Mouse (Mus musculus) ES-E14 (cell line): Measurements from ENCODE around the gene Mgat4e. TPM values are rescaled to one million over a fixed set of nuclear protein-coding genes. Genes with fewer than 3 reads are reported as not detected.
"Not testable (repeated sequence)": the region's sequence is repeated elsewhere in the genome, so short reads cannot be mapped to it uniquely, and the experiment has no call there.

ENCODE experiments used
- DNase-seq: peaks from one replicate; pipeline ENCODE4 v3.0.0-alpha.2; 2013; ENCODE audit warnings: low read depth, low spot score
- H3K27ac ChIP-seq: 2 replicates; pipeline ENCODE4 v1.5.1; 2012; ENCODE audit warnings: low read depth, mild to moderate bottlenecking, low read length, moderate library complexity, mixed read lengths; ENCODE audit not compliant: poor library complexity, insufficient read depth, severe bottlenecking
- H3K36me3 ChIP-seq: 2 replicates; pipeline ENCODE4 v1.6.1; 2012; ENCODE audit warnings: mild to moderate bottlenecking, low read length, moderate library complexity, mixed read lengths; ENCODE audit not compliant: control insufficient read depth, poor library complexity, insufficient read depth, severe bottlenecking
- H3K4me1 ChIP-seq, 2 experiments: fragments of 150-350 bp in 1 of 2; sonication (generic) in 1 of 2; 2 replicates each; pipeline ENCODE4 v1.6.1; 2012; ENCODE audit warnings: low read length in 2 of 2, mild to moderate bottlenecking in 1 of 2, mixed read lengths in 1 of 2; ENCODE audit not compliant: control insufficient read depth in 2 of 2, insufficient read depth in 2 of 2, poor library complexity in 1 of 2
- H3K4me3 ChIP-seq, 2 experiments: fragments of 150-350 bp in 1 of 2; sonication (generic) in 1 of 2; 2 replicates each; pipeline ENCODE4 v1.5.1; 2012; ENCODE audit warnings: low read length in 2 of 2, low read depth in 1 of 2, mild to moderate bottlenecking in 1 of 2, mixed read lengths in 1 of 2; ENCODE audit not compliant: insufficient read depth in 1 of 2, poor library complexity in 1 of 2, severe bottlenecking in 1 of 2
- H3K9ac ChIP-seq: 2 replicates; pipeline ENCODE4 v1.6.1; 2012; ENCODE audit warnings: low read depth, mild to moderate bottlenecking, low read length, mixed read lengths; ENCODE audit not compliant: poor library complexity, insufficient read depth, severe bottlenecking
- H3K9me3 ChIP-seq: fragments of 150-350 bp; sonication (generic); 2 replicates; pipeline ENCODE4 v1.6.1; 2012; ENCODE audit warnings: low read depth, mild to moderate bottlenecking, low read length; ENCODE audit not compliant: control insufficient read depth, insufficient read depth
- CHD2 ChIP-seq: IDR thresholded peaks from 2 replicates; pipeline ENCODE4 v1.6.1; 2014; ENCODE audit warnings: mild to moderate bottlenecking, low read depth, low read length, inconsistent platforms
- HCFC1 ChIP-seq: IDR thresholded peaks from 2 replicates; pipeline ENCODE4 v1.6.1; 2012; ENCODE audit warnings: low read length, inconsistent platforms, borderline replicate concordance; ENCODE audit not compliant: insufficient read depth
- MAFK ChIP-seq: IDR thresholded peaks from 2 replicates; pipeline ENCODE4 v1.6.1; 2014; ENCODE audit warnings: mild to moderate bottlenecking, low read depth, low read length, inconsistent platforms; ENCODE audit not compliant: insufficient read depth
- ZC3H11A ChIP-seq: IDR thresholded peaks from 2 replicates; pipeline ENCODE4 v1.6.1; 2012; ENCODE audit warnings: low read depth, mild to moderate bottlenecking, inconsistent platforms, low read length, borderline replicate concordance
- ZNF384 ChIP-seq: IDR thresholded peaks from 2 replicates; pipeline ENCODE4 v1.6.1; 2012; ENCODE audit warnings: low read depth, low read length, inconsistent platforms
- in situ Hi-C, 2 experiments: fragments of 600-800 bp; cut with MboI; formaldehyde crosslinking; loops; one replicate each; pipeline ENCODE4 v1.15.1; 2025; ENCODE audit warnings: low sequenced_read_pairs in 2 of 2, inconsistent platforms in 1 of 2; ENCODE audit not compliant: unreplicated experiment in 2 of 2
- total RNA-seq: library from RNA; depleted of rRNA; stranded (reverse); fragments of 300-350 nt; gene quantifications from 2 replicates; pipeline ENCODE4 v1.2.3, GENCODE M21; 2012

Mgat4e gene
- total RNA-seq, 1 experiment: 0.76 TPM

DNA sequence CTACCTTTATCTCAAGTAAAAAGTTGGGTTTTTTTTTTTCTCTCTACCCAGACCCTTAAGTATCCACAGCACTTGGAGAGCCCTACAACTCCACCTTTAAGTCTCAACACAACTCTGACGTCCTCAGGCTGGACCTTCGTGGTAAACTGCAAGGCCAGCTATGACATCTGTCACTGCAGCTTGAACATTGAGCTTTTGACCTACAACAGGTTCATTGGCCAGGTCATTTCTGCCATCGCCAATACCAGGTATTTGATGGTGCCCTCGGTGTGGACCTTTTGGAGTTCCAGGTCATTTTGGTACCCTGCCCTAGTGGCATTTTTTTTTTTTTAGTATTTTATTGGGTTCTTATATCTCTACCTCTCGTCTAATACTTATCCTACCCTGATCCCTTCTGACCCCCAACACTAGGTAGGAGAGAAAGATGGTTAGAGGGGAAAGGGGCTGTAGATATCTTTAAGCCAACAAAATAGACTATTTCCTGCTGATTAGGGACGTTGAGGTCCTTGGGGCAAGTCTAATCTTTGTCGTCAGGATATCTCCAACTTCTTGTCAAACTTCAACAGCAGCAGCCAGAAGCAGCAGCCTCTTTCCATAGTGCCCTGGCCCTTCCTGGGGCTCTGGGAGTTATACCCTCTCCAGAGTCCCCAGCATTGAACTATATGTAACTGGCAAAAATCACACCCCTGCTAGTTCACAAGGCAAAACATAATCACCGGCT lies 29.3 kb downstream of the Mgat4e start:
- Histone ChIP-seq H3K36me3 (no peaks in the 10 kb centered on the region), H3K9me3 (no peaks in the 10 kb centered on the region), H3K9ac (no peak overlapping the region), H3K27ac (no peak overlapping the region), H3K4me1 (peaks cover 3 to 6% of the 10 kb centered on the region in 2 experiments; a peak in 1 of 4 replicates), H3K4me3 (no peak overlapping the region)
- TF ChIP-seq MAFK: no peak
- TF ChIP-seq HCFC1: no peak
- TF ChIP-seq CHD2: no peak
- TF ChIP-seq ZNF384: no peak
- no peak for TF ChIP-seq ZC3H11A
- in situ Hi-C loops: no loop called here
- DNase-seq: no peak

DNA sequence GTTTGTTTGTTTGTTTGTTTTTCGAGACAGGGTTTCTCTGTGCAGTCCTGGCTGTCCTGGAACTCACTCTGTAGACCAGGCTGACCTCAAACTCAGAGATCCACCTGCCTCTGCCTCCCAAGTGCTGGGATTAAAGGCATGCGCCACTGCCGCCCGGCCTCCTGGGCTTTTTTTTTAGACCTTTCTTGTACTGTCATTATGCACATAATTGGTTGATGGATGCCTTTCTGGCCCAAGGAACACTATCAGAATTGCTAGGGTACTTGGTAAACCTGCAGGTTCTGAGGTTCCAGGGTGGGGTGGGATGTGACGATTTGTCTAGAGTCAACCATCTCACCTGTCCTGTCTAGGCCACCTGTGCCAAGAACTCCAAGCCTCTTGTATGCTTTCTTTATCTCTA lies 30.3 kb downstream of the Mgat4e start:
- H3K4me3 ChIP-seq, H3K36me3 ChIP-seq, H3K27ac ChIP-seq, H3K9ac ChIP-seq, H3K9me3 ChIP-seq, in situ Hi-C loops, H3K4me1 ChIP-seq, DNase-seq: not testable (repeated sequence)

DNA sequence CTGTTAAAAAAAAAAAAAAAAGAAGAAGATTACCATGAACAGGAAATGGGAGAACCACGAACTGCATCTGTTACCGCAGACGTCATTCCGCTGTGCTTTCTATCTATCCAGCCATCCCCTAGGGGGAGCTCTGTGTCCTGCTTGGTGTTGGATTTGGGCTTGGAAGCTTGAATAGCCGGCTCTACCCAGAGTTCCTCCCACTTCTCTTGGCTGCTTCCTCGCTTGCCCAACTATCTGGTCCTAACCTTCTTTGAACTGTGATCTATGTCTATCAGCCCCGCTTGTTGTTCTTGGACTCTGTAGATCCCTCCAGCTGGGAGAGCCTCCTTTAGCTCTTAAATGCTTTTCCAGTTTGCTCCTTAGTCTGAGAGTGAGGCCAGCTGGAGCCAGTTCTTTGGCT lies 30.8 kb downstream of the Mgat4e start:
- DNase-seq: peak; percentile 93
- Histone ChIP-seq H3K4me1 (peaks cover 4 to 6% of the 10 kb centered on the region in 2 experiments; a peak in 3 of 4 replicates), H3K9ac (no peak overlapping the region), H3K27ac (no peak overlapping the region), H3K4me3 (peak overlapping the region in 1 of 2 experiments; percentile 2; a peak in 1 of 4 replicates), H3K36me3 (no peaks in the 10 kb centered on the region), H3K9me3 (no peaks in the 10 kb centered on the region)
- TF ChIP-seq CHD2 (no peak), ZNF384 (peak; percentile 97), HCFC1 (0 out of 2 replicates have a peak, but pooled peaks have one; percentile 41), ZC3H11A (peak; percentile 66; the same call in 1 of the 2 replicates), MAFK (0 out of 2 replicates have a peak, but pooled peaks have one; percentile 38)
- in situ Hi-C loops: no loop called here

DNA sequence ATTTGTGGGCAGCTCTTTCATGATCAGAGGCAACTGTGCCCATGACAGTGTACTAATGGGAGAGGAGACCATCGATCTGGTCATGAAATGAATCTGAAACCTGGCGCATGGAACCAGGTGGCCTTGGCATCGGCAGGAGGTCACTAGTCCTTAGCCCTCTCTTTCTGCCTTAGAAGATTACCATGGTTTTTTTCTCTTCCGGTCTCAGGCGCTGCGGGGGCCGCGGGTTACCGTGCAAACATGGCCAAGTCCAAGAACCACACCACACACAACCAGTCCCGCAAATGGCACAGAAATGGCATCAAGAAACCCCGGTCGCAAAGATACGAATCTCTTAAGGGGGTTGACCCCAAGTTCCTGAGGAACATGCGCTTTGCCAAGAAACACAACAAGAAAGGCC lies 31.6 kb downstream of the Mgat4e start:
- H3K4me3 ChIP-seq, in situ Hi-C loops, H3K4me1 ChIP-seq, H3K9me3 ChIP-seq, H3K9ac ChIP-seq, H3K27ac ChIP-seq, H3K36me3 ChIP-seq, DNase-seq: not testable (repeated sequence)

DNA sequence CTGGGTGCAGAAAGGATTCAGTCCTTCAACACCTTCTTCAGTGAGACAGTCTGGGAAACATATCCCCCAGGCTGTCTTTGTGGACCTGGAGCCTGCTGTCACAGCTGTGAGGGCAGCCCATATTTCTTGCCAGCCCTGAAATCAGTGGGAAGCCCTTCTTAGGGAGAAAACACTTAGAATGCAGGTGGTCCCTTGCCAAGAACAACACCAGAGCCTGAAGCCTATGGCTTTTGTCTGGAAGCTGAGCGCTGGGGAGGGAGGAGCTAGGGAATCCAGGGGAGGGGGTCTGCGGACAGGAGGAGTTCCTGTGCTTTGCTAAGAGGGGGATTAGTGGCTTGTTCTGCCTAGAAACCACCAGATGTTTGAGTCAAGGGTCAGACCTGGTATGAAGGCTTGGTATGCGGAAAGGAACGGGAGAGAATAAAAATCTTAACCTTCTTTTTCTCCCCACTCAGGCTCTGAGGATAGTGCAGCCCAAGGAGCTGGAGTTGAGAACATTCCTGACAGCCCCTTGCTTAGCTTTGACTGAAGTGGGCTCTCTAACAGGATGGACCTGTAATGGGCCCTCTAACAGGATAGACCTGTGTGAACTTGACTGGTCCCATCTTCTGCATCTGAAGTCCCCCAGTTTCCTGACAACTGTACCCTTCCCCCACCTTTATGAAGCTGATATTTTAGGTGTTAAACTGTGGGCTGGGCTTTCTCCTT lies 32.8 kb downstream of the Mgat4e start:
- in situ Hi-C loops: no loop called here
- no peak overlapping the region for H3K27ac ChIP-seq
- TF ChIP-seq MAFK: no peak
- no peak for TF ChIP-seq ZC3H11A
- no peak for TF ChIP-seq HCFC1
- no peak for TF ChIP-seq CHD2
- TF ChIP-seq ZNF384: no peak

More for the DNA sequence above, 32.8 kb downstream of the Mgat4e start:
- H3K36me3 ChIP-seq: no peaks in the 10 kb centered on the region
- H3K4me3 ChIP-seq: no peak overlapping the region
- no peak overlapping the region for H3K9ac ChIP-seq
- H3K9me3 ChIP-seq: no peaks in the 10 kb centered on the region
- H3K4me1 ChIP-seq: peaks cover 4 to 6% of the 10 kb centered on the region in 2 experiments; a peak in 3 of 4 replicates
- no peak for DNase-seq
